Mouse (Mus musculus): ENCODE results near the gene Stk17b. TPM values are rescaled to one million over a fixed set of nuclear protein-coding genes. Genes with fewer than 3 reads are reported as not detected.

Gene Stk17b
- polyA plus RNA-seq (2015; fragmentation: Nextera tagmentation; extraction: Ambion mirVana) = 5.4 and 5.9 TPM in 2 replicates

GRCm38 (mm10) chr1:53784721-53785418 is at the start of gene Stk17b:
TSS of gene Stk17b (minus strand) at chr1:53785224.
- Histone ChIP-seq H3K4me2 (replicated peaks) (peak within 1 kb of the TSS; percentile 95), H3K9me3 (no peaks in the 10 kb centered on the region), H3K4me3 (peak within 1 kb of the TSS; percentile 93), H3K4me1 (peaks cover 8% of the 10 kb centered on the region), H3K27me3 (no peaks in the 10 kb centered on the region), H3K27ac (replicated peaks) (no peak within 1 kb of the TSS), H3K36me3 (no peaks in the 10 kb centered on the region), H3K9ac (replicated peaks) (peak within 1 kb of the TSS; percentile 57)
- ATAC-seq (replicated peaks) = peak; percentile 98
- under 1% methylated on average over 77 of the region's 81 CpGs for WGBS

- Histone ChIP-seq H3K9me3 (no peaks in the 10 kb centered on the region), H3K9ac (replicated peaks) (no peak overlapping the region), H3K36me3 (peaks cover 2% of the 10 kb centered on the region; the same call in 1 of the 2 replicates), H3K4me2 (replicated peaks) (no peak overlapping the region), H3K27ac (replicated peaks) (no peak overlapping the region), H3K27me3 (no peaks in the 10 kb centered on the region), H3K4me3 (no peak overlapping the region), H3K4me1 (no peaks in the 10 kb centered on the region)
- no peak for ATAC-seq (replicated peaks)
- 89% methylated on average over 5 of the region's 5 CpGs for WGBS
Observed at GRCm38 (mm10) chr1:53830286-53830685, 45.3 kb upstream of the Stk17b start.

- Histone ChIP-seq H3K27ac (replicated peaks) (no peak overlapping the region), H3K4me3 (no peak overlapping the region), H3K9ac (replicated peaks) (no peak overlapping the region), H3K36me3 (peaks cover 2% of the 10 kb centered on the region; the same call in 1 of the 2 replicates), H3K9me3 (no peaks in the 10 kb centered on the region), H3K4me1 (peaks cover 1% of the 10 kb centered on the region), H3K4me2 (replicated peaks) (no peak overlapping the region), H3K27me3 (no peaks in the 10 kb centered on the region)
- 62% methylated on average over 9 of the region's 9 CpGs for WGBS
- no peak for ATAC-seq (replicated peaks)
Observed at GRCm38 (mm10) chr1:53829089-53829488, 44.1 kb upstream of the Stk17b start.

DNA sequence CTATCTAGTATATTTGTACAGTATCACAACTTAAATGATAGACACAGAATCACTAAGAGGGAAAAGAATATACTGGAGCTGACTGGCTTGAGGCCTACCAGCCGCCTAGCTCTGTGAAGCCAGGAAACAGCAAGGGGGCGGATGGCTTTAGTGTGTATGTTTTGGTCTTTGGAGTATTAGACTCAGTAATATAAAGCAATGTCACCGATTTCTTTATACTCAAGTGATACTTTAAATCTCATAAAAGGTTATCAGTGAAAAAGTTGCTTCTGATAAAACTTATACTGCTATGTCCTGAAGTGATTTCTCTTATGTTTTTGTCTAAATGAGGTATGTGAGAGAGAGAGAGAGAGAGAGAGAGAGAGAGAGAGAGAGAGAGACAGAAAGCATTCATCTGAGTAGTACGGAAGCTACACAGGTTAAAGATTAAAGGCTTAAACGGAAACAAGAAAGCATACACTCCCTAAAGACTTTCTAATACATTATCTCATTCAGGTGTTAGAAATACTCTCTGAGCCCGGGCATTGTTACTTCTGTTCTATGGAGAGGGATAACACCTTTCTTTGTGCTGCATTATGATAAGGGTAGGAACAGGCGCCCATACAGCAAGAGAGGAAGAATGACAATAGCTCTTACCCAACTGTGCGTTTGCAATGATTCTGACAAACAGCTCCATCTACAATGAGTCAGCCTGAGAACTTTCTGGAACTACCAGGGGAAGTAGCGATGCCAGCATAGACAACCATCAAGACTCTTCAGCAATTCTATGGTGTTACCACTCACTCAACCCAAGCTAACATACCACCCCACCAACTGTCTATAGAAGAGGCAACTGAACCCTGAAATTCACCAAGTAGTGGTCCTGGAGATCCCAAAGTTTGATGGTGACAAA is 39.7 kb upstream of the Stk17b start:
- no peak for ATAC-seq (replicated peaks)
- Histone ChIP-seq H3K9me3 (no peaks in the 10 kb centered on the region), H3K9ac (replicated peaks) (no peak overlapping the region), H3K27me3 (no peaks in the 10 kb centered on the region), H3K36me3 (no peaks in the 10 kb centered on the region), H3K4me1 (peaks cover 10% of the 10 kb centered on the region), H3K27ac (replicated peaks) (no peak overlapping the region), H3K4me3 (no peak overlapping the region), H3K4me2 (replicated peaks) (no peak overlapping the region)
- WGBS = 81% methylated on average over 9 of the region's 9 CpGs

DNA sequence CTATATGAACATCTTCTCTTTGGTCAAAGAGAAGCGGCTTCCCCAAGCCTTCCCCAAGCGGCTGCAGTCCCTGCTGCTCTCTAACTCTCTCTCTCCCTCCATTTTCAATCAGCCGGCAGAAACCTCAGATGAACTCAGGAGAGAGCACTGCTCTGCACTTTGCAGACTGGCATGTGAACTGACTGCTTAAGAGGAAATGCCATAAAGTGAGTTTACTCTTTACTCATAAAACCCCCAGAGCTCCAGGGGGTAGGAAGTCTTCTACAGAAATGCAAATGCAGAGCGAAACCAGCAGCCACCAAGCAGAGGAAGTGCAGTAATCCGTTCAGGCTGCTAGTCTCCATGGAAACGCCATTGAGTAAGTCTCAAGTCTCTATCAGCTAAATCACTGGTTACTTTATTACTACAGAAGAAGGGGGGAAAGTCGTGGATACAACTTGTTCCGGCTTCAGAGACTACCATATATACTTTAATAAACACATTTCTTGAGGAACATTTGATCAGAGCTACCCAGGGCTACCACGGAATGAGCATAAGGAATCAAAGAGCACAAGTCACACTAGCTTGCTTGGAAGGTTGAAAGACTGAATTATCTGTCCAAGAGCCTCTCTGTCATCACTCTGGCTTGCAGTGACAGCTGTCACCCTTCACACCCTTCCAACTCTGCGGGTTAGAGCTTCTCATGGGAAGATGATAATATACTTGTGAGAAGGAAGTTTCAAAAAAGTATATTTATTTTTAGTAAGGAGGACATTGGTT is 38.8 kb upstream of the Stk17b start:
- H3K27ac ChIP-seq (replicated peaks) = no peak overlapping the region
- peaks cover 10% of the 10 kb centered on the region for H3K4me1 ChIP-seq
- peak overlapping the region; percentile 19; the same call in 1 of the 2 replicates for H3K4me3 ChIP-seq
- ATAC-seq (replicated peaks) = peak; percentile 96
- peak overlapping the region; percentile 37 for H3K4me2 ChIP-seq (replicated peaks)
- WGBS = 4% methylated on average over 10 of the region's 10 CpGs
- H3K27me3 ChIP-seq = no peaks in the 10 kb centered on the region
- H3K9me3 ChIP-seq = no peaks in the 10 kb centered on the region
- no peaks in the 10 kb centered on the region for H3K36me3 ChIP-seq
- H3K9ac ChIP-seq (replicated peaks) = no peak overlapping the region

DNA sequence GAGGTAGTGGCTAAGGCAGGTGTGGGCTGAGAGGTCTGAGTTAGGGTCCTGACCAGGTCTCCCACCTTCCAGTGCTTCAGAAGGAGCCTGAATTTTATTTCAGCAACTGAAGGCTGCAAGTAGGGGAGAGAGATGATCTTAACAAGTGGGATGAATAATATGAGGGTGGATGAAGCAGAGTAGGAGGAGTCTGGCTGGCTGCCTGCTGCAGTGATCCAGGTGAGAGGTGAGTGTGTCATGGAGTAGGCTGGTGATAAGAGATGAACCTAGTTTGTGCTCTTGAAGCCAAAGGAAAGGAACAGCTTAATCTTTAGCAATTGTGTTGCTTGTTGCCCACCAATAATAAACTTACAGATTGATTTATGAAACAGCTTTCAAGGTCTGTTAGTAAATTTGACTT is 37.0 kb upstream of the Stk17b start:
- Histone ChIP-seq H3K9ac (replicated peaks) (no peak overlapping the region), H3K27me3 (no peaks in the 10 kb centered on the region), H3K27ac (replicated peaks) (no peak overlapping the region), H3K4me1 (peaks cover 10% of the 10 kb centered on the region), H3K36me3 (no peaks in the 10 kb centered on the region), H3K4me3 (no peak overlapping the region), H3K4me2 (replicated peaks) (no peak overlapping the region), H3K9me3 (no peaks in the 10 kb centered on the region)
- no peak for ATAC-seq (replicated peaks)

DNA sequence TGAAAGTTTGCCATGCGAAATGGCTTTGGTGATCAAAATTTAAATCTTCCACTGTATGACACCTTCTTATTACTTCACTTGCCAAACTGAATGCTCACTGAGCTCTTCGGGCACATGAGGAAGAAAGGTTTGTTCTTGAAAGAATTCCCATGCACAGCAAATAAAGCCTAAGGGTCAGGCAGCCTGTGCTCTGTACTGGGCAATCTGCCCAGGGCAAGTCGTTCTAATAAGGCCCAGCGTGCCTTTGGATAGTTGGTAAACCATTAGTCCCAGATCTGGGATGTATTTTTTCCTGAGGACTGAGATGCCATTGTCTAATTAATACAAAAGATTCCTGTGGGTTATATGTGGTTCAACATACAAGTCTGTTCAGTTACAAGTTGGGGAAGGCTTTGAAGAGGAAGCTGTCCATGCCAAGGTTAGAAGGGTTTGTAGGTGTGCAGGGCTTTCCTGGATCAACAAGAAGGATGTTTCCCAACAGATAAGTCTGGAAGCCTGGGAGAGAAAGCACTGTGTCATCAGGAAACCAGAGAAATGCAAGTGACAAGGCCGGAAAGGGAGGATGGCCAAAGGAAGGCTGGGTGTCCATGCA is 35.1 kb upstream of the Stk17b start:
- no peak overlapping the region for H3K27ac ChIP-seq (replicated peaks)
- no peak for ATAC-seq (replicated peaks)
- WGBS = 38% methylated on average over 5 of the region's 5 CpGs
- H3K9ac ChIP-seq (replicated peaks) = no peak overlapping the region
- H3K4me1 ChIP-seq = peaks cover 10% of the 10 kb centered on the region
- no peaks in the 10 kb centered on the region for H3K9me3 ChIP-seq
- H3K36me3 ChIP-seq = no peaks in the 10 kb centered on the region
- no peak overlapping the region for H3K4me2 ChIP-seq (replicated peaks)
- H3K4me3 ChIP-seq = no peak overlapping the region
- no peaks in the 10 kb centered on the region for H3K27me3 ChIP-seq

GRCm38 (mm10) chr1:53818072-53818862 is 33.2 kb upstream of the Stk17b start:
- H3K4me2 ChIP-seq (replicated peaks) = no peak overlapping the region
- no peak overlapping the region for H3K4me3 ChIP-seq
- H3K36me3 ChIP-seq = no peaks in the 10 kb centered on the region
- no peak overlapping the region for H3K27ac ChIP-seq (replicated peaks)
- H3K9me3 ChIP-seq = no peaks in the 10 kb centered on the region
- H3K4me1 ChIP-seq = peaks cover under 1% of the 10 kb centered on the region
- no peaks in the 10 kb centered on the region for H3K27me3 ChIP-seq
- no peak overlapping the region for H3K9ac ChIP-seq (replicated peaks)
- WGBS = 37% methylated on average over 3 of the region's 3 CpGs
- ATAC-seq (replicated peaks) = no peak

- H3K27me3 ChIP-seq = no peaks in the 10 kb centered on the region
- no peaks in the 10 kb centered on the region for H3K36me3 ChIP-seq
- H3K9ac ChIP-seq (replicated peaks) = no peak overlapping the region
- ATAC-seq (replicated peaks) = no peak
- H3K27ac ChIP-seq (replicated peaks) = no peak overlapping the region
- WGBS = 86% methylated on average over 2 of the region's 2 CpGs
- no peaks in the 10 kb centered on the region for H3K9me3 ChIP-seq
- H3K4me3 ChIP-seq = no peak overlapping the region
- H3K4me1 ChIP-seq = no peaks in the 10 kb centered on the region
- H3K4me2 ChIP-seq (replicated peaks) = no peak overlapping the region
Observed at GRCm38 (mm10) chr1:53816353-53816752, 31.3 kb upstream of the Stk17b start.

DNA sequence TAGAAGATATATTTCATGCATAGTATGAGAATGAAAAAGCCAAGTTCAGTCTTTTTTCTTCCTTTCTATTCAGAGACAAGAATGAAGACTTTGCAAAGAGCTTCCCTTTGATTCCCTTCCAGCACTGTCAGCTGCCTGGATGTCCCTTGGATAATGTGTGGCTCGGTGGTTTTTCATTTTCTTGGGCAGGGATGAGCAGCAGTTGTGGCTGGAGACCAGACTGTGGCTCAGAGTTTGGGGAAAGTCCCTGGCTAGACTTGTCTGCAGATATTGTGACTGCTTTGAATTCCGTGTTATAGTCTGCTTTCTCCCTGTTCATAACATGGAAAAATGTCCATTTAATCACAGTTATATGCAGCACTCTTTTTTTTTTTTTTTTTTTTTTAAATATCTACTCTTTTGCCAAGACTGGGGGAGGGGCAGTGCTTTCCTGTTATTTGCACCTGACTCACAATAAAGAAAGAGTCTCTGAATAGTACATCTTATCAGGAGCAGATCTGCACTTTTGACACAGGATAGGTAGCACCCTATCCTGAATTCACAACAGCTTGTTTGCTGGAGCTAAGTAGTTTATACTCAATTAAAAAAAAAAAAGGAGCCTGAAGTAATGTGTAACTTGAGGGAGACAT is 29.2 kb upstream of the Stk17b start:
- Histone ChIP-seq H3K27ac (replicated peaks) (no peak overlapping the region), H3K27me3 (no peaks in the 10 kb centered on the region), H3K4me2 (replicated peaks) (no peak overlapping the region), H3K4me3 (no peak overlapping the region), H3K9ac (replicated peaks) (no peak overlapping the region), H3K4me1 (no peaks in the 10 kb centered on the region), H3K36me3 (no peaks in the 10 kb centered on the region), H3K9me3 (no peaks in the 10 kb centered on the region)
- no peak for ATAC-seq (replicated peaks)
- WGBS = 66% methylated on average over 2 of the region's 2 CpGs

- no peaks in the 10 kb centered on the region for H3K36me3 ChIP-seq
- no peak overlapping the region for H3K4me2 ChIP-seq (replicated peaks)
- H3K4me3 ChIP-seq = no peak overlapping the region
- no peaks in the 10 kb centered on the region for H3K9me3 ChIP-seq
- no peaks in the 10 kb centered on the region for H3K27me3 ChIP-seq
- no peak overlapping the region for H3K27ac ChIP-seq (replicated peaks)
- WGBS = 83% methylated on average over 4 of the region's 4 CpGs
- ATAC-seq (replicated peaks) = 0 out of 2 replicates have a peak, but pooled peaks have one; percentile 58
- no peaks in the 10 kb centered on the region for H3K4me1 ChIP-seq
- H3K9ac ChIP-seq (replicated peaks) = no peak overlapping the region
Observed at GRCm38 (mm10) chr1:53811919-53812318, 26.9 kb upstream of the Stk17b start.
